Mouse (Mus musculus) bone marrow, adult 2 months (tissue): ENCODE data around the gene Phyh.

Source experiments
- CTCF ChIP-seq: fragments of 200-500 bp; IDR thresholded peaks from 2 replicates; pipeline ENCODE4 v1.5.1; 2011; ENCODE audit warnings: low read length, control low read depth; ENCODE audit not compliant: control insufficient read depth, insufficient read depth
- POLR2A ChIP-seq: fragments of 200-500 bp; IDR thresholded peaks from 2 replicates; pipeline ENCODE4 v1.6.1; 2011; ENCODE audit warnings: low read depth, mild to moderate bottlenecking, control low read depth, low read length, borderline replicate concordance; ENCODE audit not compliant: control insufficient read depth

DNA sequence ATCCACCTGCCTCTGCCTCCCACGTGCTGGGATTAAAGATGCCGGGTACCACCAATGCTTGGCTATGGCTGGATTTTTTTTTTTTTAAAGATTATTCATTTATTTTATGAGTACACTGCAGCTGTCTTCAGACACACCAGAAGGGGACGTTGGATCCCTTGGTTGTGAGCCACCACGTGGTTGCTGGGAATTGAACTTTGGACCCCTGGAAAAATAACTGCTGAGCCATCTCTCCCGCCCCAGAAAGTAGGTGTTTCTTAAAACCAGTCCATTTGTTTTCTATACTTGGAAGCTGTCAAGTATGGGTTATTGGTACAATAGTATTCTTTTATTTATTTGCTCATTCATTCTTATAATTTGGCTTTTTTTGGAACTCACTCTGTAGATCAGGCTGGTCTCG lies 31.9 kb upstream of the Phyh start:
- no peak for TF ChIP-seq CTCF
- TF ChIP-seq POLR2A = no peak
